Mouse (Mus musculus) G1E (cell line): ENCODE measurements around the gene Evx2. TPM values are rescaled to one million over a fixed set of nuclear protein-coding genes. Genes with fewer than 3 reads are reported as not detected.

Source experiments
- ATAC-seq: 2 replicates; pipeline ENCODE4 v1.8.0; 2016; ENCODE audit warnings: mild to moderate bottlenecking; ENCODE audit not compliant: insufficient number of reproducible peaks, poor library complexity, low FRiP score, severe bottlenecking; ENCODE audit errors: extremely low read depth
- DNase-seq: peaks from one replicate; pipeline ENCODE4 v3.0.0; 2012; ENCODE audit warnings: low spot score
- H3K27me3 ChIP-seq: 2 replicates; pipeline ENCODE4 v1.6.1; 2012; ENCODE audit warnings: mild to moderate bottlenecking, low read length, inconsistent platforms; ENCODE audit not compliant: insufficient read depth
- H3K36me3 ChIP-seq: replicated peaks from 2 replicates; pipeline ENCODE3; 2012; ENCODE audit warnings: mild to moderate bottlenecking, inconsistent platforms
- H3K4me1 ChIP-seq: 2 replicates; pipeline ENCODE4 v1.6.1; 2012; ENCODE audit warnings: low read depth, low read length, inconsistent platforms, mixed read lengths; ENCODE audit not compliant: insufficient read depth
- H3K4me3 ChIP-seq: 2 replicates; pipeline ENCODE4 v1.5.1; 2012; ENCODE audit warnings: low read depth, mild to moderate bottlenecking, inconsistent platforms, low read length, moderate library complexity, mixed read lengths
- H3K9me3 ChIP-seq: replicated peaks from 2 replicates; pipeline ENCODE4 v1.6.1; 2012; ENCODE audit warnings: inconsistent platforms
- CTCF ChIP-seq: IDR thresholded peaks from 2 replicates; pipeline ENCODE4 v1.5.1; 2012; ENCODE audit warnings: low read depth, low read length, inconsistent platforms, mixed read lengths
- GATA1 ChIP-seq: IDR thresholded peaks from 2 replicates; pipeline ENCODE4 v1.6.1; 2012; ENCODE audit warnings: borderline replicate concordance, low read length, inconsistent platforms, mixed read lengths
- GATA2 ChIP-seq: IDR thresholded peaks from 2 replicates; pipeline ENCODE4 v1.6.1; 2012; ENCODE audit warnings: low read depth, low read length, inconsistent platforms, borderline replicate concordance
- POLR2AphosphoS5 ChIP-seq: IDR thresholded peaks from 2 replicates; pipeline ENCODE4 v1.6.1; 2012; ENCODE audit warnings: low read depth, low read length, inconsistent platforms; ENCODE audit not compliant: insufficient replicate concordance
- TAL1 ChIP-seq: conservative IDR thresholded peaks from 2 replicates; pipeline ENCODE4 v1.6.1; 2012; ENCODE audit warnings: low read depth, low read length, inconsistent platforms, mixed read lengths
- polyA plus RNA-seq: library from polyadenylated mRNA; stranded (reverse); fragments of >175 nt; gene quantifications from 2 replicates; pipeline ENCODE4 v1.2.3, GENCODE M21; 2012
- total RNA-seq, 2 experiments: library from RNA; stranded (forward) in 1 of 2; stranded (reverse) in 1 of 2; fragments of 200-1000 nt in 1 of 2; fragments of >200 nt in 1 of 2; fragmentation: Nextera tagmentation in 1 of 2; gene quantifications; 2 replicates each; pipeline ENCODE4 v1.2.3; 2014 to 2017

Evx2 gene
- total and polyA plus RNA-seq, 3 experiments: 0.05 TPM; not detected in 2

- Histone ChIP-seq H3K27me3 (peaks cover 25% of the 10 kb centered on the region; the same call in 1 of the 2 replicates), H3K36me3 (no peaks in the 10 kb centered on the region), H3K4me3 (no peak overlapping the region)
Observed at GRCm38 (mm10) chr2:74654743-74655419, 4.5 kb downstream of the Evx2 start.

GRCm38 (mm10) chr2:74653781-74654535 lies 5.4 kb downstream of the Evx2 start:
- ATAC-seq (no peak), DNase-seq (no peak)
- H3K4me1 ChIP-seq: no peaks in the 10 kb centered on the region
- no peaks in the 10 kb centered on the region for H3K36me3 ChIP-seq
- H3K9me3 ChIP-seq: peaks cover 21% of the 10 kb centered on the region
- peaks cover 19% of the 10 kb centered on the region; the same call in 1 of the 2 replicates for H3K27me3 ChIP-seq
- TF ChIP-seq GATA1 (no peak), GATA2 (no peak), TAL1 (no peak), POLR2AphosphoS5 (no peak), CTCF (no peak)
- H3K4me3 ChIP-seq: no peak overlapping the region

More at GRCm38 (mm10) chr2:74654743-74655419, 4.5 kb downstream of the Evx2 start:
- peaks cover 23% of the 10 kb centered on the region for H3K9me3 ChIP-seq
- ATAC-seq (no peak), DNase-seq (no peak)
- H3K4me1 ChIP-seq: no peaks in the 10 kb centered on the region
- TF ChIP-seq TAL1 (no peak), POLR2AphosphoS5 (no peak), GATA2 (no peak), GATA1 (no peak), CTCF (no peak)

- ATAC-seq (no peak), DNase-seq (no peak)
- H3K4me1 ChIP-seq: no peaks in the 10 kb centered on the region
- H3K4me3 ChIP-seq: no peak overlapping the region
- no peak for TF ChIP-seq TAL1
- TF ChIP-seq POLR2AphosphoS5: no peak
- TF ChIP-seq GATA1: no peak
- TF ChIP-seq GATA2: no peak
- TF ChIP-seq CTCF: no peak
- no peaks in the 10 kb centered on the region for H3K36me3 ChIP-seq
- H3K9me3 ChIP-seq: peaks cover 17% of the 10 kb centered on the region
- H3K27me3 ChIP-seq: peaks cover 12% of the 10 kb centered on the region; the same call in 1 of the 2 replicates
Observed at GRCm38 (mm10) chr2:74652996-74653340, 6.4 kb downstream of the Evx2 start.

GRCm38 (mm10) chr2:74647082-74647864 lies 12.1 kb downstream of the Evx2 start:
- Histone ChIP-seq H3K9me3 (no peaks in the 10 kb centered on the region), H3K27me3 (no peaks in the 10 kb centered on the region), H3K4me1 (no peaks in the 10 kb centered on the region), H3K4me3 (no peak overlapping the region), H3K36me3 (no peaks in the 10 kb centered on the region)
- ATAC-seq (no peak), DNase-seq (no peak)
- no peak for TF ChIP-seq CTCF
- no peak for TF ChIP-seq GATA1
- TF ChIP-seq GATA2: no peak
- TF ChIP-seq TAL1: no peak
- no peak for TF ChIP-seq POLR2AphosphoS5

- TF ChIP-seq POLR2AphosphoS5 (no peak), CTCF (no peak), GATA1 (no peak), GATA2 (no peak), TAL1 (no peak)
- Histone ChIP-seq H3K36me3 (no peaks in the 10 kb centered on the region), H3K4me1 (no peaks in the 10 kb centered on the region), H3K4me3 (no peak overlapping the region), H3K9me3 (no peaks in the 10 kb centered on the region), H3K27me3 (no peaks in the 10 kb centered on the region)
- no peak for ATAC-seq
- no peak for DNase-seq
Observed at GRCm38 (mm10) chr2:74645631-74646030, 13.7 kb downstream of the Evx2 start.

GRCm38 (mm10) chr2:74642431-74642830 lies 16.9 kb downstream of the Evx2 start:
- H3K27me3 ChIP-seq: no peaks in the 10 kb centered on the region
- no peaks in the 10 kb centered on the region for H3K9me3 ChIP-seq
- no peak overlapping the region for H3K4me3 ChIP-seq
- TF ChIP-seq GATA1 (no peak), POLR2AphosphoS5 (no peak), TAL1 (no peak)
- no peak for ATAC-seq
- no peaks in the 10 kb centered on the region for H3K4me1 ChIP-seq
- no peak for DNase-seq
- H3K36me3 ChIP-seq: no peaks in the 10 kb centered on the region
